Mouse (Mus musculus) hindbrain, embryonic 11.5 days (tissue): ENCODE measurements around the gene Plxdc1. TPM values are rescaled to one million over a fixed set of nuclear protein-coding genes. Genes with fewer than 3 reads are reported as not detected.
A peak's percentile ranks its signal among the peaks of the same experiment; 100 is the strongest.

Experiments used
- ATAC-seq: fragments of 200-750 bp; cut with Nextera tagmentation; 2 replicates; pipeline ENCODE4 v1.8.0; 2017; ENCODE audit warnings: mild to moderate bottlenecking, moderate TSS enrichment, moderate library complexity; ENCODE audit not compliant: low FRiP score
- DNase-seq: peaks from one replicate; pipeline ENCODE4 v3.0.0-alpha.2; 2015; ENCODE audit warnings: low spot score
- H3K27ac ChIP-seq: fragments of 300-500 bp; sonication (generic); 2 replicates; pipeline ENCODE4 v1.5.1; 2014; ENCODE audit warnings: mild to moderate bottlenecking, low read depth, low read length
- H3K27me3 ChIP-seq: fragments of 300-500 bp; sonication (generic); 2 replicates; pipeline ENCODE4 v1.6.1; 2014; ENCODE audit warnings: mild to moderate bottlenecking, low read length, moderate library complexity, mixed read lengths; ENCODE audit not compliant: control insufficient read depth, insufficient read depth
- H3K36me3 ChIP-seq: fragments of 300-500 bp; sonication (generic); 2 replicates; pipeline ENCODE4 v1.6.1; 2014; ENCODE audit warnings: mild to moderate bottlenecking, low read length, moderate library complexity, mixed read lengths; ENCODE audit not compliant: control insufficient read depth, insufficient read depth
- H3K4me1 ChIP-seq: fragments of 300-500 bp; sonication (generic); replicated peaks from 2 replicates; pipeline ENCODE4 v1.6.1; 2014; ENCODE audit warnings: low read length, mixed read lengths; ENCODE audit not compliant: control insufficient read depth, insufficient read depth
- H3K4me2 ChIP-seq: fragments of 300-500 bp; sonication (generic); replicated peaks from 2 replicates; pipeline ENCODE4 v1.6.1; 2014; ENCODE audit warnings: mild to moderate bottlenecking, low read depth, low read length
- H3K4me3 ChIP-seq: fragments of 300-500 bp; sonication (generic); 2 replicates; pipeline ENCODE4 v1.5.1; 2014; ENCODE audit warnings: low read depth, low read length
- H3K9ac ChIP-seq: fragments of 300-500 bp; sonication (generic); 2 replicates; pipeline ENCODE4 v1.6.1; 2014; ENCODE audit warnings: low read depth, low read length
- H3K9me3 ChIP-seq: fragments of 300-500 bp; sonication (generic); 2 replicates; pipeline ENCODE4 v1.6.1; 2016; ENCODE audit warnings: low read length; ENCODE audit not compliant: control insufficient read depth
- WGBS: fragments of 180-500 bp; shearing (Covaris S2); extraction: QIAGEN DNeasy Blood & Tissue Kit; methylation state at CpG from one replicate; pipeline ENCODE4 v1.1.7; 2014; 5-methylcytosine and 5-hydroxymethylcytosine counted together
- polyA plus RNA-seq: library from polyadenylated mRNA; unstranded; fragments of >200 nt; fragmentation: Nextera tagmentation; extraction: Ambion mirVana; gene quantifications from 2 replicates; pipeline ENCODE4 v1.2.1, GENCODE M21; 2014

The Plxdc1 gene
- polyA plus RNA-seq, 1 experiment from 2014 or later: 0.28 TPM

DNA sequence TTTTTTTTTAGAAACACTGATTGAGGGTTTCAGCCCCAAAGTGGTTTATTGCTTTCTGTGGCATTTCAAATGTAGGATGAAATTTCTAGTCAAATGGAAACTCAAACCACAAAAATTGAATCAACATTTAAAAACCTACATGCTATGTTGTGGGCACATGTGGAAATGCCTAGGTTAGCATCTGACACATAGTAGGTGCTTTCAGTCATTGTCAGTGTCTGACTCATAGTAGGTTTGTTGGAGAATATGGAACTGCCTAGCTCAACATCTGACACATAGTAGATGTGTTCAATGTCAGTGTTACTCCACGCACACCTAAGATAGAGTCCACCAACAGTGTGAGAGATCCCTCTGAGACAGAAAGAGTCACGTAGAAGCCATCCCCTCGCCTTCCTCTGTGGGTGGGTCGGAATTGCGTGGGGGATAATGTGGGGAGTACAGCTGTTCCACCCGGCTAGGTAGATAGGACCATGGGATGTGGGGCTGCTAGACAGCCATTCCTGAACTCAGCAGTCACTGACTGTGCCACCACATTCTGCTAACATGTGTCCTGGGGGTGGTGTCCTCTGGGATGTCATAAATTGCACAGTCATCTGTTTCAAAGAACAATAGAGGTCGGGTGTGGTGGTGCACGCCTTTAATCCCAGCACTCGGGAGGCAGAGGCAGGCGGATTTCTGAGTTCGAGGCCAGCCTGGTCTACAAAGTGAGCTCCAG is 77.5 kb downstream of the Plxdc1 start:
- H3K36me3 ChIP-seq: no peaks in the 10 kb centered on the region
- 92% methylated on average over 11 of the region's 11 CpGs for WGBS
- H3K4me1 ChIP-seq: no peaks in the 10 kb centered on the region

DNA sequence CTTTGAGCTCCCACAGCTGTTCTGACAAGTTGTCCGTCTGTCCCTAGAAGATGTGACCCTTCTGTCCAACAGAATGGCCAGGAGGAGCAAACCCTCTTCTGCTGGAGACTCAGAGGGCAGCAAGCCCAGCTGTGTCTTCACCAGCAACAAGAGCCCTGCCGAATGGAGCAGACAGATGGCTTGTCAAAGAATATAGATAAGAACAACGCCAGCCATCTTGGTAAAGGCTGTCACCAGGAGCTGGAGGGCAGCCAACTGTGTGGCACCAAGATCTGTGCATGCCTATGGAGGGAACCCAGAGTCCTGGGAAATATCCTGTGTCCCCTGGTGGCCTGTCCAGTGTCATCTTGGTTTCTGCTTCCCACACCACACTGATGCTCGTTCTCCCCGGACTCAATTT is 78.3 kb downstream of the Plxdc1 start:
- WGBS: 92% methylated on average over 5 of the region's 5 CpGs
- no peak overlapping the region for H3K27ac ChIP-seq
- ATAC-seq: no peak

More for the DNA sequence above, 77.5 kb downstream of the Plxdc1 start:
- Histone ChIP-seq H3K27me3 (no peaks in the 10 kb centered on the region), H3K9me3 (no peaks in the 10 kb centered on the region), H3K4me2 (no peak overlapping the region), H3K27ac (no peak overlapping the region), H3K4me3 (no peak overlapping the region), H3K9ac (no peak overlapping the region)
- DNase-seq: no peak
- ATAC-seq: no peak

DNA sequence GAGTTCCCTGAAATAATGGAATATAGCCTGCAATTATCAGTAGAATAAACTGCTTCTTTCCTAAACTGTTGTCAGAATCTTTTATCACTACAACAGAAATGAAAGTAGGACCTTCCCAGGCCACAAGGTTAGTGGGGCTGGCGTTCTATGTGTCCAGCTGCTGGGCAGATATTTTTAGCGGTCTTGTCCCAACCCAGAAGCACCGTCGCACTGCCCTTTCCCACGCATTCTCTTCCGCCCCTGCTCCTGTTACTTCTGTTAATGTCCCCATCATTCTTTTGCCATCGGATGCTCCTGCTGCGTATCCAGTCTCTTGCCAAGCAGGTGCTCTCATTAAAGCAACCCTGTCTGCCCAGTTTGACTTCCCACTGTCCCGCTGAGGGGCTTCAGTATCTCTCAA is 79.3 kb downstream of the Plxdc1 start:
- no peaks in the 10 kb centered on the region for H3K4me1 ChIP-seq
- H3K36me3 ChIP-seq: no peaks in the 10 kb centered on the region
- no peak overlapping the region for H3K4me2 ChIP-seq
- no peak overlapping the region for H3K9ac ChIP-seq
- no peak overlapping the region for H3K4me3 ChIP-seq
- WGBS: 93% methylated on average over 9 of the region's 9 CpGs
- H3K27me3 ChIP-seq: no peaks in the 10 kb centered on the region
- no peak overlapping the region for H3K27ac ChIP-seq
- H3K9me3 ChIP-seq: no peaks in the 10 kb centered on the region
- no peak for DNase-seq
- no peak for ATAC-seq

More for the DNA sequence above, 78.3 kb downstream of the Plxdc1 start:
- no peak overlapping the region for H3K9ac ChIP-seq
- no peaks in the 10 kb centered on the region for H3K27me3 ChIP-seq
- no peak overlapping the region for H3K4me3 ChIP-seq
- H3K4me2 ChIP-seq: no peak overlapping the region
- no peaks in the 10 kb centered on the region for H3K4me1 ChIP-seq
- no peaks in the 10 kb centered on the region for H3K9me3 ChIP-seq
- H3K36me3 ChIP-seq: no peaks in the 10 kb centered on the region
- no peak for DNase-seq

DNA sequence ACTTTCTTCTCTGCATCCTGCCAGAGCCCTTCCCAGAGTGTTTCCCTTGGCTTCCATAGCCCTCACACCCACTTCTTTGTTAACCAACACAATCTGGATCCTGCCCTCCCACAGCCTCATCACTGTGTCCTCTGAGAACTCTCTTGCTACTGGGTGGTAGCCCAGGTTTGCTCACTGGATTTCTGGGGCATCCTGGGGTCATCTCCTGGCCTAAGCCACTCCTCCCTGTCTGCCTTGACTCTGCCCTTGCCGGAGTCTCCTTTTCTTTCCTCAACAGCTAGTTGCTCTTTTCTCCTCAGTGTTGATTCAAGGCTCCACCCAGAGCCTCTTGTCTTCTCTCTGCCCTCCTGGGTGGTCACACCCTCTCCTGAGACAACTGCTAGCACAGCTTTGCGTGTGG is 80.3 kb downstream of the Plxdc1 start:
- WGBS: 68% methylated on average over 2 of the region's 2 CpGs
- no peaks in the 10 kb centered on the region for H3K27me3 ChIP-seq
- no peak for DNase-seq
- H3K9me3 ChIP-seq: no peaks in the 10 kb centered on the region
- no peak overlapping the region for H3K27ac ChIP-seq
- H3K4me2 ChIP-seq: no peak overlapping the region
- H3K36me3 ChIP-seq: no peaks in the 10 kb centered on the region
- H3K9ac ChIP-seq: no peak overlapping the region
- ATAC-seq: no peak
- no peaks in the 10 kb centered on the region for H3K4me1 ChIP-seq
- no peak overlapping the region for H3K4me3 ChIP-seq

DNA sequence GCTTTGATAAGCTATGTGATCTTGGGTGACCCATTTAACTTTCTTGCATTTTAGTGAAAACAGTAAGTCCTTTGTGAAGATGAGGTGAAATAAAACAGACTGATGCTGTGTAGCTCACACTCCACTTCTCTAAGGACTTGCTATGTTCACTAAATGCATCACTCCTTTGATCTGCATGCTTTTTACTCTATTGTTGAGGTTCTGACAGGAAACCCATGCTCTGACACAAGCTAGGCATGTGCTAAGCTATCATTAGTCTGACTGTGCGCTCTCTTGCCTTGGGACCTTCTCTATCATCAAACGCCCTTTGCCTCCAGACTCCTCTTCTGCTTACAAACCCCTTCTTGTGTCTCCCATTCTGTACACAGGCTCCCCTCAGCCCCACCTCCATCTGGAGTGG is 80.7 kb downstream of the Plxdc1 start:
- no peak for DNase-seq
- Histone ChIP-seq H3K4me1 (no peaks in the 10 kb centered on the region), H3K36me3 (no peaks in the 10 kb centered on the region), H3K27ac (no peak overlapping the region), H3K27me3 (no peaks in the 10 kb centered on the region), H3K4me2 (no peak overlapping the region), H3K9me3 (no peaks in the 10 kb centered on the region), H3K9ac (no peak overlapping the region), H3K4me3 (no peak overlapping the region)
- 95% methylated on average over 2 of the region's 2 CpGs for WGBS
- ATAC-seq: no peak

DNA sequence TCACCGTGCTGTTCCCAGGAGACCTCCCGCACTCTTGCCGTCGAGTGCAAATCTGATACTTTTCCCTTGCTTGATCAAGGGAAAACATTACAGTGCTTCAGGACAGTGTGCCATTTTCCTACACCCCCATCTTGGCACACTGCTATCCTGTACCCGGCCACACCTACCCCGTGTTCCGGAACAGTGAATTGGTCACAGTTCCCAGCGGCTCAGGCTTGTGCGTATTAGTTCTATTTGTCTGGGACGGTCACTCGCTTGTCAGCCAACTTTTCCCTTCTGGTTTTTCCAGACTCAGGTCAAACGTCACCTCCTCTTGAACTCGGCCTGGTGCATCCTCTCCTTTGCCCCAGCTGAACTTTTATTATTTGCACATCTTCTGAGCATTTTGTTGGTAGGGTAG is 81.4 kb downstream of the Plxdc1 start:
- H3K4me3 ChIP-seq: no peak overlapping the region
- no peaks in the 10 kb centered on the region for H3K27me3 ChIP-seq
- DNase-seq: no peak
- no peaks in the 10 kb centered on the region for H3K9me3 ChIP-seq
- H3K27ac ChIP-seq: no peak overlapping the region
- ATAC-seq: no peak
- H3K4me2 ChIP-seq: no peak overlapping the region
- no peaks in the 10 kb centered on the region for H3K36me3 ChIP-seq
- no peak overlapping the region for H3K9ac ChIP-seq
- H3K4me1 ChIP-seq: no peaks in the 10 kb centered on the region
- 86% methylated on average over 13 of the region's 13 CpGs for WGBS

DNA sequence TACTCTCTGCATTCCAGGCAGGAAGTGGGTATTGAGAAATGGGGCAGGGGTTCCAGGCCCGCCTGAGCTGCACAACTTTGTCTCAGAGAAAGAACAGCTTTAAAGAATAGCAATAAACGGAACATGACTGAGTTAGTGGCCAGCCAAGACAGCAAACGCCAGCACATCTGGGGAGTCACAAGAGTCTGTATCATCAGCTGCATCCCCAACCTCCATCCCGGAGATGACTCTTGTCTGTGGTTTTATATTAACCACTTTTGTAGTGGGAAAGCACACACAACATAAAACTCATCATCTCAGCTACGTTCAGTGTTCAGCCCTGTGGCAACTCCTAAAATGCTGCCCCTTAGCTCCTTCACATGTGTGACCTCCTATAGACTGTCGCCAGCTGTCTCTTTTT is 84.4 kb downstream of the Plxdc1 start:
- Histone ChIP-seq H3K9ac (no peak overlapping the region), H3K27me3 (no peaks in the 10 kb centered on the region), H3K4me3 (no peak overlapping the region), H3K9me3 (no peaks in the 10 kb centered on the region), H3K4me2 (no peak overlapping the region), H3K27ac (no peak overlapping the region), H3K4me1 (no peaks in the 10 kb centered on the region), H3K36me3 (no peaks in the 10 kb centered on the region)
- DNase-seq (no peak), ATAC-seq (no peak)
- WGBS: 78% methylated on average over 6 of the region's 6 CpGs

DNA sequence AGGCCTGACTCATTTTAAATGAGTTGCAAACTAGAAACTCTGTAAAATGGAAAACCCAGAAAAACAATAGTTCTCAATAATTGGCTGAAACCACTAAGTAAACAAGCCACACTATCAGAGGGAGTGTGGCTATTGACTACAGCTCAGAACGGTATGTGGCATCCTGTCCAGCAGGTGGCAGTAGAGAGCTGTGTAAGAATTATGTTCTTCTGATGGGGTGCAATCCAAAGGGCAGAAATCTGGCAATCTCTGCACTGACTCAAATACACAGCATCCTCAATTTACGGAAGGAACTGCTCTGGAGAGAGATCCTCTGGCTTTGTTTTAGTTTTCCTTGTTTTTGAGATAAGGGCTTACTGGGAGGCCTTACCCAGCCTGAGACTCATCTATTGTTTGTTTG is 86.4 kb downstream of the Plxdc1 start:
- H3K9me3 ChIP-seq: no peaks in the 10 kb centered on the region
- no peak overlapping the region for H3K27ac ChIP-seq
- ATAC-seq (no peak), DNase-seq (peak; percentile 92)
- WGBS: 12% methylated on average over 2 of the region's 2 CpGs
- no peaks in the 10 kb centered on the region for H3K36me3 ChIP-seq
- H3K9ac ChIP-seq: no peak overlapping the region
- H3K27me3 ChIP-seq: no peaks in the 10 kb centered on the region
- no peak overlapping the region for H3K4me2 ChIP-seq
- H3K4me1 ChIP-seq: no peaks in the 10 kb centered on the region
- no peak overlapping the region for H3K4me3 ChIP-seq

DNA sequence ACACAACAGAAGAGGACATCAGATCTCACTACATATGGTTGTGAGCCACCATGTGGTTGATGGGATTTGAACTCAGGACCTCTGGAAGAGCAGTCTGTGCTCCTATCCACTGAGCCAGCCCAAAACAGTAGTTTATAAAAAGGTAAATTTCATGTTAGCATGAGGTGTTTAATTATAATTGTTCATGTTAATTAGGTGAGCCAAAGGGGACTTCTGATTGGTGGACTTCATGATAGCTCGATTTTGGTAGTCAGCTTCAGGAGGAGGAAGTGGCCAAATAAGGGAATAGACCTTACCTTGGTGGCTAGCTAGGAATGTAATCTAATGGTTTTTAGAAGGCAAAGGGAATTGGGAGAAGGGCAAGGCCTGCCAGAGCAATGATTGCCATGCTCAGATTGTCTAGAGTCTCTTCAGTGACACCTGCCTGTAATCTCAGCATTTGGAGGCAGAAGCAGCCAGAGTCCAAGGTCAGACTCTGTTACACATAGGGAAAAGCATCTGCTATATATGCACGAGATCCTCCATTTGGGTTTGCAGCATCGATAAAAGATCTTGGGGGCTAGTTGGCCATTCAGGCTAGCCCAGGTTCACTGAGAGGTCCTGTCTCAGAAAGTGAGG is 88.6 kb downstream of the Plxdc1 start:
- Histone ChIP-seq H3K27me3 (no peaks in the 10 kb centered on the region), H3K36me3 (no peaks in the 10 kb centered on the region), H3K9me3 (no peaks in the 10 kb centered on the region), H3K9ac (no peak overlapping the region), H3K4me3 (no peak overlapping the region), H3K27ac (no peak overlapping the region), H3K4me2 (no peak overlapping the region), H3K4me1 (no peaks in the 10 kb centered on the region)
- 86% methylated on average over 3 of the region's 3 CpGs for WGBS
- DNase-seq: no peak
- ATAC-seq: no peak
